Mouse (Mus musculus): ENCODE data around the gene Slc2a5. TPM values are rescaled to one million over a fixed set of nuclear protein-coding genes. Genes with fewer than 3 reads are reported as not detected.
A peak's percentile ranks its signal among the peaks of the same experiment; 100 is the strongest.

Gene Slc2a5
- polyA plus RNA-seq, 2 experiments, result 0.08 to 0.18 TPM

GRCm38 (mm10) chr4:150097847-150098246, 21.2 kb upstream of the Slc2a5 start:
- Histone ChIP-seq H3K4me1 (replicated peaks; ENCODE audit: control insufficient read depth in 2 of 2, insufficient read depth in 2 of 2, low read length in 1 of 2) (0 out of 4 replicates have a peak, but pooled peaks cover 0 to 2% of the 10 kb centered on the region in 2 experiments), H3K4me3 (ENCODE audit: insufficient read depth in 1 of 2, low read depth in 2 of 2, low read length in 2 of 2) (no peak overlapping the region), H3K4me2 (ENCODE audit: low read depth) (no peak overlapping the region), H3K27me3 (ENCODE audit: control insufficient read depth, insufficient read depth, low read length) (no peaks in the 10 kb centered on the region), H3K27ac (no peak overlapping the region), H3K9ac (replicated peaks) (no peak overlapping the region), H3K9me3 (ENCODE audit: control insufficient read depth, low read length) (no peaks in the 10 kb centered on the region), H3K36me3 (replicated peaks; ENCODE audit: control insufficient read depth, insufficient read depth, low read depth) (no peaks in the 10 kb centered on the region)
- ATAC-seq (ENCODE audit: insufficient read depth), result no peak
- TF ChIP-seq EP300 (IDR thresholded peaks at IDR 0.05; ENCODE audit: low read depth) (no peak), CTCF (IDR thresholded peaks at IDR 0.05; ENCODE audit: low read depth) (no peak)
- DNase-seq (ENCODE audit: low read depth in 3 of 3, low spot score in 3 of 3), result no peak
- 65% methylated on average over 4 of the region's 4 CpGs for WGBS (ENCODE audit: insufficient replicate concordance)

GRCm38 (mm10) chr4:150098880-150099279, 20.2 kb upstream of the Slc2a5 start:
- WGBS (ENCODE audit: insufficient replicate concordance), result 13% methylated on average over 10 of the region's 10 CpGs
- peak; percentile 34 to 44 (median 39) for DNase-seq (ENCODE audit: low read depth in 3 of 3, low spot score in 3 of 3)
- Histone ChIP-seq H3K4me3 (ENCODE audit: insufficient read depth in 1 of 2, low read depth in 2 of 2, low read length in 2 of 2) (no peak overlapping the region), H3K4me1 (replicated peaks; ENCODE audit: control insufficient read depth in 2 of 2, insufficient read depth in 2 of 2, low read length in 1 of 2) (no peaks in the 10 kb centered on the region), H3K9ac (replicated peaks) (no peak overlapping the region), H3K27me3 (ENCODE audit: control insufficient read depth, insufficient read depth, low read length) (no peaks in the 10 kb centered on the region), H3K36me3 (replicated peaks; ENCODE audit: control insufficient read depth, insufficient read depth, low read depth) (no peaks in the 10 kb centered on the region), H3K27ac (no peak overlapping the region), H3K9me3 (ENCODE audit: control insufficient read depth, low read length) (no peaks in the 10 kb centered on the region), H3K4me2 (ENCODE audit: low read depth) (no peak overlapping the region)
- no peak for ATAC-seq (ENCODE audit: insufficient read depth)
- TF ChIP-seq CTCF (IDR thresholded peaks at IDR 0.05; ENCODE audit: low read depth) (peak; percentile 96), EP300 (IDR thresholded peaks at IDR 0.05; ENCODE audit: low read depth) (no peak)

- TF ChIP-seq EP300 (IDR thresholded peaks at IDR 0.05; ENCODE audit: low read depth) (no peak), CTCF (IDR thresholded peaks at IDR 0.05; ENCODE audit: low read depth) (no peak)
- 66% methylated on average over 7 of the region's 7 CpGs for WGBS (ENCODE audit: insufficient replicate concordance)
- no peaks in the 10 kb centered on the region for H3K27me3 ChIP-seq (ENCODE audit: control insufficient read depth, insufficient read depth, low read length)
- H3K36me3 ChIP-seq (replicated peaks; ENCODE audit: control insufficient read depth, insufficient read depth, low read depth), result no peaks in the 10 kb centered on the region
- no peak overlapping the region for H3K27ac ChIP-seq
- H3K9ac ChIP-seq (replicated peaks), result no peak overlapping the region
- H3K9me3 ChIP-seq (ENCODE audit: control insufficient read depth, low read length), result no peaks in the 10 kb centered on the region
- H3K4me1 ChIP-seq (replicated peaks; ENCODE audit: control insufficient read depth in 2 of 2, insufficient read depth in 2 of 2, low read length in 1 of 2), result no peaks in the 10 kb centered on the region; a peak in 1 of 4 replicates
- no peak for ATAC-seq (ENCODE audit: insufficient read depth)
- DNase-seq (ENCODE audit: low read depth in 3 of 3, low spot score in 3 of 3), result no peak
- no peak overlapping the region for H3K4me3 ChIP-seq (ENCODE audit: insufficient read depth in 1 of 2, low read depth in 2 of 2, low read length in 2 of 2)
- H3K4me2 ChIP-seq (ENCODE audit: low read depth), result no peak overlapping the region
Observed at GRCm38 (mm10) chr4:150102822-150103221, 16.3 kb upstream of the Slc2a5 start.

- TF ChIP-seq EP300 (IDR thresholded peaks at IDR 0.05; ENCODE audit: low read depth) (no peak), CTCF (IDR thresholded peaks at IDR 0.05; ENCODE audit: low read depth) (no peak)
- ATAC-seq (ENCODE audit: insufficient read depth), result no peak
- H3K9me3 ChIP-seq (ENCODE audit: control insufficient read depth, low read length), result no peaks in the 10 kb centered on the region
- H3K4me1 ChIP-seq (replicated peaks; ENCODE audit: control insufficient read depth in 2 of 2, insufficient read depth in 2 of 2, low read length in 1 of 2), result no peaks in the 10 kb centered on the region; a peak in 1 of 4 replicates
- no peaks in the 10 kb centered on the region for H3K27me3 ChIP-seq (ENCODE audit: control insufficient read depth, insufficient read depth, low read length)
- no peak overlapping the region for H3K9ac ChIP-seq (replicated peaks)
- no peak overlapping the region for H3K4me2 ChIP-seq (ENCODE audit: low read depth)
- no peaks in the 10 kb centered on the region for H3K36me3 ChIP-seq (replicated peaks; ENCODE audit: control insufficient read depth, insufficient read depth, low read depth)
- DNase-seq (ENCODE audit: low read depth in 3 of 3, low spot score in 3 of 3), result no peak
- WGBS (ENCODE audit: insufficient replicate concordance), result 31% methylated on average over 7 of the region's 7 CpGs
- H3K4me3 ChIP-seq (ENCODE audit: insufficient read depth in 1 of 2, low read depth in 2 of 2, low read length in 2 of 2), result no peak overlapping the region
- no peak overlapping the region for H3K27ac ChIP-seq
Observed at GRCm38 (mm10) chr4:150105671-150106070, 13.4 kb upstream of the Slc2a5 start.

- Histone ChIP-seq H3K9me3 (ENCODE audit: control insufficient read depth, low read length) (no peaks in the 10 kb centered on the region), H3K4me1 (replicated peaks; ENCODE audit: control insufficient read depth in 2 of 2, insufficient read depth in 2 of 2, low read length in 1 of 2) (no peaks in the 10 kb centered on the region; a peak in 1 of 4 replicates), H3K4me2 (ENCODE audit: low read depth) (no peak overlapping the region), H3K4me3 (ENCODE audit: insufficient read depth in 1 of 2, low read depth in 2 of 2, low read length in 2 of 2) (no peak overlapping the region), H3K27ac (no peak overlapping the region), H3K9ac (replicated peaks) (no peak overlapping the region), H3K36me3 (replicated peaks; ENCODE audit: control insufficient read depth, insufficient read depth, low read depth) (no peaks in the 10 kb centered on the region), H3K27me3 (ENCODE audit: control insufficient read depth, insufficient read depth, low read length) (no peaks in the 10 kb centered on the region)
- ATAC-seq (ENCODE audit: insufficient read depth), result no peak
- WGBS (ENCODE audit: insufficient replicate concordance), result 42% methylated on average over 5 of the region's 5 CpGs
- TF ChIP-seq CTCF (IDR thresholded peaks at IDR 0.05; ENCODE audit: low read depth) (no peak), EP300 (IDR thresholded peaks at IDR 0.05; ENCODE audit: low read depth) (no peak)
- DNase-seq (ENCODE audit: low read depth in 3 of 3, low spot score in 3 of 3), result no peak
Observed at GRCm38 (mm10) chr4:150106637-150107036, 12.4 kb upstream of the Slc2a5 start.

Data from liver, embryonic 14.5 days (tissue).